Mouse (Mus musculus): ENCODE data around the gene Pramel3.
"Not testable (repeated sequence)": the region's sequence is repeated elsewhere in the genome, so short reads cannot be mapped to it uniquely, and the experiment has no call there.

Gene Pramel3

GRCm38 (mm10) chrX:135302007-135302406 is at the start of gene Pramel3:
Pramel3 (plus strand) TSS chrX:135302307.
- not testable (repeated sequence) for DNase-seq (ENCODE audit: low read depth, low spot score)

- DNase-seq (ENCODE audit: low read depth, low spot score), result not testable (repeated sequence)
These were observed 58.6 kb downstream of the Pramel3 start for GRCm38 (mm10) chrX:135360685-135361084.

GRCm38 (mm10) chrX:135361943-135362342 is 59.8 kb downstream of the Pramel3 start:
- DNase-seq (ENCODE audit: low read depth, low spot score), result not testable (repeated sequence)

All from CD4-positive helper T cell, adult 2 months (primary cell).